Mouse (Mus musculus): ENCODE measurements around the gene Calcr.

DNA sequence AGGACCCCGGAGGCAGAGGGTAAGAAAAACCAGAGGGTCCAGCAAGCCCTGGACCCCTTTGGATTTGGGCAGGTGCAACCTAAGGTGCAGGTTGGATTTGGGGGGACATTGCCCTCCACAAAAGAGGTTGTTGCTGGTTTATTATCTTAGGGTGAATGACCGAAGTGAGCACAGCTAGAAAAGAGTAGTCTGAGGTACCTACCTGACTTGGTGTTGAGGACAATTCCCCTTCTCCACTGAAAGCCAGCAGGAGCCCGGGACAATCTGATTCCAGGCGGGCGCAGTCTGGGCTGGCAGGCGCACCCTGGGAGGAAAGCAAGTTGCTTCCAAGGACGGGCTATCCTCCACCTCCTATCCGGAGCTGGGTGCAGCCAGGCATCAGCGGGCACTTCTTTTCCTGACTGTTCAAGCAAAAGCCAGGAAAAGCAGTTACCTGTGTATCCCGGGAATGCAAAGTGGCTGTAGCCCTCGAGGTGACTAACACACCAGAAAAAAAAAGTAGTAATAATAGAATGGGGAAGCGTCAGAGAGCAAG is at the start of gene Calcr:
- TF ChIP-seq POLR2A (IDR thresholded peaks at IDR 0.05; ENCODE audit: insufficient read depth, low read length) (no peak), CTCF (IDR thresholded peaks at IDR 0.05; ENCODE audit: low read depth, low read length) (no peak), EP300 (IDR thresholded peaks at IDR 0.05; ENCODE audit: insufficient read depth, low read depth, low read length) (no peak)

Data from ES-Bruce4 (cell line).